9 mouse cellular contexts compared by ENCODE assay signal in genomic region chr4:134119644-134120043, GRCm38 (mm10). TPM values are rescaled to one million over a fixed set of nuclear protein-coding genes. Genes with fewer than 3 reads are reported as not detected.
A peak's percentile ranks its signal among the peaks of the same experiment; 100 is the strongest.
DNase-seq lines count a peak whose midpoint lies in the region; ATAC-seq and TF ChIP-seq lines count a peak whose summit lies in the region.
"Had no signal": no experiment of that assay in that cellular context is flagged by ENCODE, and none has a peak within 500 bp of the region (broad histone marks: within the 10 kb centered on the region; RNA-seq: fewer than 3 reads in every experiment).

No protein-coding gene starts in this region.

- no peak overlapping the region for H3K4me2 ChIP-seq in hindbrain, embryonic 11.5 days (replicated peaks; ENCODE audit: low read depth, low read length)
- H3K4me2 ChIP-seq in hindbrain, embryonic 13.5 days, result no peak overlapping the region
- H3K4me2 ChIP-seq in liver, postnatal 0 days (ENCODE audit: low read depth, low read length), result no peak overlapping the region
- H3K4me2 ChIP-seq: lung, embryonic 15.5 days had no signal

- no peaks in the 10 kb centered on the region for H3K79me3 ChIP-seq in C2C12 (ENCODE audit: low read depth)

- 62% methylated on average over 9 of the region's 9 CpGs for WGBS in hindbrain, embryonic 11.5 days
- WGBS in hindbrain, embryonic 13.5 days, result 55% methylated on average over 9 of the region's 9 CpGs
- 61% methylated on average over 9 of the region's 9 CpGs for WGBS in liver, postnatal 0 days (ENCODE audit: insufficient replicate concordance)

- no peak overlapping the region for H3K27ac ChIP-seq in hindbrain, embryonic 11.5 days (ENCODE audit: low read depth, low read length)
- H3K27ac ChIP-seq in hindbrain, embryonic 13.5 days, result no peak overlapping the region
- peak overlapping the region; percentile 72 for H3K27ac ChIP-seq in liver, postnatal 0 days (ENCODE audit: low read depth)
- H3K27ac ChIP-seq: lung, embryonic 15.5 days had no signal

- peak; percentile 48 for DNase-seq in hindbrain, embryonic 11.5 days (ENCODE audit: low spot score)
- DNase-seq in ZHBTc4 (ENCODE audit: low read depth, low spot score), result peak; percentile 94
- peak; percentile 72 for DNase-seq in liver, postnatal 0 days
- no peak for DNase-seq in adrenal gland, postnatal 4 days (ENCODE audit: low spot score in 2 of 2)
- DNase-seq in urinary bladder, postnatal 14 days (ENCODE audit: low spot score), result no peak

- H3K36me3 ChIP-seq in hindbrain, embryonic 11.5 days (ENCODE audit: control insufficient read depth, insufficient read depth, low read length), result no peaks in the 10 kb centered on the region
- no peaks in the 10 kb centered on the region for H3K36me3 ChIP-seq in hindbrain, embryonic 13.5 days
- no peaks in the 10 kb centered on the region for H3K36me3 ChIP-seq in C2C12 (ENCODE audit: control insufficient read depth, insufficient read depth)
- H3K36me3 ChIP-seq in liver, postnatal 0 days (replicated peaks; ENCODE audit: insufficient read depth, low read length), result no peaks in the 10 kb centered on the region
- H3K36me3 ChIP-seq: lung, embryonic 15.5 days had no signal

- no peaks in the 10 kb centered on the region for H3K4me1 ChIP-seq in hindbrain, embryonic 11.5 days (replicated peaks; ENCODE audit: control insufficient read depth, insufficient read depth, low read length)
- H3K4me1 ChIP-seq in hindbrain, embryonic 13.5 days (replicated peaks), result peaks cover 8% of the 10 kb centered on the region
- peaks cover 46% of the 10 kb centered on the region for H3K4me1 ChIP-seq in liver, postnatal 0 days (ENCODE audit: insufficient read depth)

- H3K79me2 ChIP-seq in C2C12 (ENCODE audit: control insufficient read depth, insufficient read depth), result no peaks in the 10 kb centered on the region

- TF ChIP-seq CTCF in C2C12 (IDR thresholded peaks at IDR 0.05; ENCODE audit: control insufficient read depth, insufficient read depth, insufficient read length), result peak; percentile 15
- peak; percentile 74 for TF ChIP-seq CTCF in liver, postnatal 0 days (IDR thresholded peaks at IDR 0.05; ENCODE audit: low read depth)

- no peak overlapping the region for H3ac ChIP-seq in C2C12 (ENCODE audit: control insufficient read depth, insufficient read length, low read depth)

- no peaks in the 10 kb centered on the region for H3K9me3 ChIP-seq in hindbrain, embryonic 11.5 days (ENCODE audit: control insufficient read depth, low read length)
- H3K9me3 ChIP-seq in hindbrain, embryonic 13.5 days, result no peaks in the 10 kb centered on the region
- no peaks in the 10 kb centered on the region for H3K9me3 ChIP-seq in liver, postnatal 0 days (ENCODE audit: low read length)
- H3K9me3 ChIP-seq: lung, embryonic 15.5 days had no signal

- no peak for TF ChIP-seq EP300 in liver, postnatal 0 days (IDR thresholded peaks at IDR 0.05; ENCODE audit: low read depth)

- no peak overlapping the region for H3K4me3 ChIP-seq in hindbrain, embryonic 11.5 days (ENCODE audit: low read depth, low read length)
- H3K4me3 ChIP-seq in hindbrain, embryonic 13.5 days, result no peak overlapping the region
- no peak overlapping the region for H3K4me3 ChIP-seq in C2C12 (ENCODE audit: insufficient read depth, poor library complexity, severe bottlenecking)
- no peak overlapping the region for H3K4me3 ChIP-seq in liver, postnatal 0 days (ENCODE audit: low read depth, low read length)
- H3K4me3 ChIP-seq: lung, embryonic 15.5 days had no signal

- no peak overlapping the region for H3K9ac ChIP-seq in hindbrain, embryonic 11.5 days (ENCODE audit: low read depth, low read length)
- no peak overlapping the region for H3K9ac ChIP-seq in hindbrain, embryonic 13.5 days
- H3K9ac ChIP-seq in liver, postnatal 0 days (replicated peaks), result no peak overlapping the region
- H3K9ac ChIP-seq: lung, embryonic 15.5 days had no signal

- ATAC-seq in hindbrain, embryonic 11.5 days (ENCODE audit: low FRiP score), result no peak
- ATAC-seq in hindbrain, embryonic 13.5 days (ENCODE audit: low FRiP score), result no peak
- 0 out of 2 replicates have a peak, but pooled peaks have one; percentile 13 for ATAC-seq in liver, postnatal 0 days
- no peak for ATAC-seq in inflammation-experienced regulatory T-cells, adult 6 months

- H3K27me3 ChIP-seq in hindbrain, embryonic 11.5 days (ENCODE audit: control insufficient read depth, insufficient read depth, low read length), result no peaks in the 10 kb centered on the region
- H3K27me3 ChIP-seq in hindbrain, embryonic 13.5 days, result no peaks in the 10 kb centered on the region
- no peaks in the 10 kb centered on the region for H3K27me3 ChIP-seq in C2C12 (ENCODE audit: control insufficient read depth, insufficient read depth, insufficient read length)
- H3K27me3 ChIP-seq in liver, postnatal 0 days (ENCODE audit: insufficient read depth, low read length), result no peaks in the 10 kb centered on the region
- H3K27me3 ChIP-seq: lung, embryonic 15.5 days had no signal

TF ChIP-seq in C2C12, 6 proteins besides CTCF, POLR2A, EP300 and RAD21:
- TF ChIP-seq MAX (IDR thresholded peaks at IDR 0.05) (no peak), CEBPB (IDR thresholded peaks at IDR 0.05; ENCODE audit: low read depth) (no peak), FOSL1 (IDR thresholded peaks at IDR 0.05; ENCODE audit: insufficient read depth, low read length, poor library complexity, severe bottlenecking) (no peak), USF1 (IDR thresholded peaks at IDR 0.05; ENCODE audit: low read depth) (no peak), MYOG (IDR thresholded peaks at IDR 0.05; ENCODE audit: control insufficient read depth, extremely low read depth, insufficient read length) (no peak), MYOD1 (IDR thresholded peaks at IDR 0.05; ENCODE audit: control insufficient read depth, insufficient read length, low read depth) (no peak)

RNA-seq across cellular contexts. Expression of gene Sh3bgrl3, which starts 8.9 kb away (rescaled TPM):
- 337 and 396 TPM in 2 replicates for polyA plus RNA-seq in hindbrain, embryonic 11.5 days (2014; fragmentation: Nextera tagmentation; extraction: Ambion mirVana)
- polyA plus RNA-seq in hindbrain, embryonic 13.5 days (2015; fragmentation: Nextera tagmentation; extraction: Ambion mirVana), result 371 and 393 TPM in 2 replicates
- 375 TPM for polyA plus RNA-seq in C2C12 (2012; fragmentation: generic; extraction: Trizol)
- 198 and 215 TPM in 2 replicates for polyA plus RNA-seq in liver, postnatal 0 days (2015; fragmentation: Nextera tagmentation; extraction: Ambion mirVana)
- 1,000 to 10,000 TPM in 2 of 3 experiments, 100 to 1,000 TPM in 1; 884 to 1,358 (median 1,179) TPM for polyA plus RNA-seq in inflammation-experienced regulatory T-cells, adult 6 months (2017; shearing (Covaris generic))
- 100 to 1,000 TPM; 108 to 111 TPM for total RNA-seq in adrenal gland, postnatal 4 days (2021)

RNA-seq across cellular contexts. Expression of gene Ubxn11, which starts 17.3 kb away (rescaled TPM):
- polyA plus RNA-seq in hindbrain, embryonic 11.5 days (2014; fragmentation: Nextera tagmentation; extraction: Ambion mirVana), result 5.7 and 5.8 TPM in 2 replicates
- polyA plus RNA-seq in hindbrain, embryonic 13.5 days (2015; fragmentation: Nextera tagmentation; extraction: Ambion mirVana), result 14.7 and 16.0 TPM in 2 replicates
- 0.80 TPM for polyA plus RNA-seq in C2C12 (2012; fragmentation: generic; extraction: Trizol)
- 0.88 and 0.99 TPM in 2 replicates for polyA plus RNA-seq in liver, postnatal 0 days (2015; fragmentation: Nextera tagmentation; extraction: Ambion mirVana)
- polyA plus RNA-seq in inflammation-experienced regulatory T-cells, adult 6 months (2017; shearing (Covaris generic)), result 10 to 100 TPM; 36.2 to 54.5 (median 36.5) TPM
- total RNA-seq in adrenal gland, postnatal 4 days (2021), result 10 to 100 TPM in 1 of 2 experiments, 1 to 10 TPM in 1; 9.4 to 13.4 TPM

RNA-seq across cellular contexts. Expression of gene Cd52, which starts 24.8 kb away (rescaled TPM):
- 4.5 and 5.1 TPM in 2 replicates for polyA plus RNA-seq in hindbrain, embryonic 11.5 days (2014; fragmentation: Nextera tagmentation; extraction: Ambion mirVana)
- 3.9 TPM in 2 replicates for polyA plus RNA-seq in hindbrain, embryonic 13.5 days (2015; fragmentation: Nextera tagmentation; extraction: Ambion mirVana)
- not detected for polyA plus RNA-seq in C2C12 (2012; fragmentation: generic; extraction: Trizol)
- polyA plus RNA-seq in liver, postnatal 0 days (2015; fragmentation: Nextera tagmentation; extraction: Ambion mirVana), result 114 and 125 TPM in 2 replicates
- 1,000 to 10,000 TPM; 2,728 to 3,832 (median 3,666) TPM for polyA plus RNA-seq in inflammation-experienced regulatory T-cells, adult 6 months (2017; shearing (Covaris generic))
- total RNA-seq in adrenal gland, postnatal 4 days (2021), result 10 to 100 TPM; 10.1 to 14.4 TPM

RNA-seq across cellular contexts. Expression of gene Crybg2, which starts 59.0 kb away (rescaled TPM):
- polyA plus RNA-seq in hindbrain, embryonic 11.5 days (2014; fragmentation: Nextera tagmentation; extraction: Ambion mirVana), result 1.4 and 1.8 TPM in 2 replicates
- polyA plus RNA-seq in hindbrain, embryonic 13.5 days (2015; fragmentation: Nextera tagmentation; extraction: Ambion mirVana), result 0.49 and 1.1 TPM in 2 replicates
- polyA plus RNA-seq in C2C12 (2012; fragmentation: generic; extraction: Trizol), result not detected
- polyA plus RNA-seq in liver, postnatal 0 days (2015; fragmentation: Nextera tagmentation; extraction: Ambion mirVana), result 0.69 and 1.4 TPM in 2 replicates
- polyA plus RNA-seq in inflammation-experienced regulatory T-cells, adult 6 months (2017; shearing (Covaris generic)), result 10 to 100 TPM; 10.8 to 23.3 (median 14.1) TPM
- total RNA-seq in adrenal gland, postnatal 4 days (2021), result under 1 TPM; 0.25 to 0.28 TPM

Comparison
In these comparisons a context has a peak if more than half of its experiments do, and no peak if none do; other contexts are left out.
1. DNase-seq: peak in hindbrain, embryonic 11.5 days (single experiment), ZHBTc4 (single experiment) and liver, postnatal 0 days (single experiment); none in adrenal gland, postnatal 4 days (0 of 2) and urinary bladder, postnatal 14 days (single experiment).
2. RNA of gene Cd52, which starts 24.8 kb away (polyA plus RNA-seq): 2,728 to 3,832 TPM in inflammation-experienced regulatory T-cells, adult 6 months; 114 to 125 TPM in liver, postnatal 0 days, 4.5 to 5.1 TPM in hindbrain, embryonic 11.5 days, 3.9 TPM in hindbrain, embryonic 13.5 days and not detected in C2C12 (single experiment); every median in the first group is over 10 times any median in the second.